Mouse (Mus musculus) megakaryocyte progenitor cell, adult 5-6 weeks (primary cell): Measurements from ENCODE around the gene Capn10. TPM values are rescaled to one million over a fixed set of nuclear protein-coding genes. Genes with fewer than 3 reads are reported as not detected.
"Not testable (repeated sequence)": the region's sequence is repeated elsewhere in the genome, so short reads cannot be mapped to it uniquely, and the experiment has no call there.

ENCODE experiments used
- ATAC-seq: replicated peaks from 2 replicates; pipeline ENCODE4 v1.8.0; 2016; ENCODE audit warnings: mild to moderate bottlenecking, moderate TSS enrichment, inconsistent platforms; ENCODE audit not compliant: poor library complexity
- total RNA-seq, 2 experiments: library from RNA; stranded (forward) in 1 of 2; stranded (reverse) in 1 of 2; fragments of 157-497, 149-512 nt in 1 of 2; fragments of 200-1000 nt in 1 of 2; gene quantifications; 2 replicates each; pipeline versions ENCODE4 v1.2.3 to v1.2.4; 2015 to 2017

Capn10 gene
- total RNA-seq, 2 experiments from 2014 or later = 6.9 to 9.2 TPM

DNA sequence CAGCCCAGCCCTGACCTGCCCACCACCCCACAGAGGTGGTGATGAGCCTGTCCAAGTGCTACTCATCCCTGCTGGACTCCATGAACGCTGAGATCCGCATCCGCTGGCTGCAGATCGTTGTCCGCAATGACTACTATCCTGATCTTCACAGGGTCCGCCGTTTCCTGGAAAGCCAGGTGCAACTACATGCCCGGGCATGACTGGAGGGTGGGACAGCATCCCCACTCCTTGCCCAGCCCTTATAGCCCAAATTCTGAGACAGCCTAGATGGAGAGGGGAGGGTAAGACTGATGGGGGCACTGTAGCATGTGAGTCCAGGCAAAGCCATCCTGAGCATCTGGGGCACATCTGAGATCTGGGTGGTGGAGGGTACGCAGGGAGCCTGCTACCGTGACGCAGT is 15.0 kb upstream of the Capn10 start:
- no peak for ATAC-seq

DNA sequence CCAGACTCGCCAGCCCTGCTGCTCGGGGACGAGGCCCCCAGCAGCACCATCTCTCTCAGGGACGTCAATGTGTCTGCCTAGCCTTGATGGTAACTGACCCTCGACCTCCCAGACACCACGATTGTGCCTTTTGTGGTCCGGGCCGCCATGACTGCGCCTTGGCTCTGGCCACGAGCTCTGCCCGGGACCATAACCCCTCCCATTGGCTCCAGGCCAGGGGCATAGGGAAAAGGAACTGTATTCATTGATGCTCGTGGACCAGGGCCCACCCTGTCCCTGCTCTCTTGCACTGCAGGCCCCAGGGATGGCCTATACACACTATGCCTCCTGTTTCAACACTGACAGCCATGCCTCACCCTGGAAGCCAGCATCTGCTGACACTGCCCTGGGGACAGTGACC is 14.4 kb upstream of the Capn10 start:
- ATAC-seq = 0 out of 2 replicates have a peak, but pooled peaks have one; percentile 3

DNA sequence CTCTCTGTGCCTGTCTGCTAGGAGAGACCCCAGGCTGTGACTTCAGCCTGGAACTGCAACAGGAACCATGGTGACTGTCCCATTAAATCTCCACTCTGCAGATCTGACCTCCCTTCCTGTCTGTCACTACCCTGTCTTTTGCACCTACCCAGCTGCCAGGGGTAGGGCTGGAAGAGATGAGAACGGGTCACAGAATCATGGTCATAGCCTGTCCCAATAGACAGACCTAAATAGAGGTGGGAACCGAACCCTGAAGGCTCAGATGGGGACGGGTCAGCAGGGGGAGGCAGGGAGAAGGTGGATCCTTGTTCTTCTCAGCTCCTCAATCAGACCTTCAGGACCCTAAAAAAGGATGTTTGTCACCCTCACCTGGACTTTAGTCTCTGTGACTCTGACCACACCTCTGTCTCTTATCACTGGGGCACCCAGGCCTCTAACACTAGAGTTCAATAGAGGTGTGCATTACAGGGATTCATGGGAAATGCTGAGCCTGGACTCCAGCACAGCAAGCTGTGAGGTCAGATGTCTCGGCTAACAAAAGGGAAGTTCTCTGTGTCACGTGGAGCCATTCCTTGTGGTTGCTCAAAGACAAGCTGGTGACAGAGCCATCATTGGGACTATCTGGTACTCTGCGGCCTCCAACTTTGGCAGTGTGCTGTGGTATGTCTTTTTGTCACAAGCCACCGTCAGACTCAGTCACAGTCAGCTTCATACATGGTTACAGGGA is 13.5 kb upstream of the Capn10 start:
- ATAC-seq = peak; percentile 85

DNA sequence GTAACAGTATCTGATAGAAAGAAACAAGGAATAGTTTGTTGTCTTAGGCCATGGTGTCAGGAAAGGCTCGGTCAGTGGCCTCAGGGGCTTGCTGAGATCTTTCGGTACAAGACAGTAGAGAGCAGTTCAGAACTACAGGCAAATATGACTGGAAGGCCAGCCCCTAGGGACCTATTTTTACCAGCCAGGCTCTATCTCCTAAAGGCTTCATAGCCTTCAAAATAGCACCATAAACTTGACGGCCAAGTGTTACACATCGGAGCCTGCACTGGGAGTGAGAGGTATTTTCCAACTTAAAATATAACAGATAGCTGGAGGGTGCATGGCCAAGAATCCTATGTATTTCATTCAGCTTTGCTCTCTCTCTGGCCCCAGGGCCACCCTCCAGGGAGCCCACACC is 12.7 kb upstream of the Capn10 start:
- no peak for ATAC-seq

DNA sequence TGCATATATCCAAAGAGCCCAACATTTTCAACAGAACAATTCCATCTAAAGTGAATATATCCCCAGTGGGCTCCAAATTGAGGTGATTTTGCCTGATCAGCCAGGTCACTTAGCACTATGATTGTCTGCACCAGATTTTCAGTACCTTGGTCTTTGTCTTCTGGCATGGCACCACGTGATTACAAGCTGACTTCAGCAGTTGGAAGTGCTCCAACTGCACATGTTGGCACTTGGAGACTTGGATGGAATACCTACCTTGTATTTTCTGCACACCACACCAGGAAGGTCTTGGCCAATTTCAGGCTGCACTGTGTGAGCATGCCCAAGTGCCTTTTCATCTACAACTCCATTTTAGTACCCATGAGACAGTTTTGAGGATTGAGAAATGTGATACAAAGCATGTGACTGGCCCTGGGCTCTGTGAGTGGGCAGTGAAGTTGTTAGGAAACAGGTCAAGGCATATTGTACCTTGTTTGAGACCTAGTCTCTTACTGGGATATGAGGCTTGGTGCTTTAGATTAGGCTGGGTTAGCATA is 3.9 kb upstream of the Capn10 start:
- no peak for ATAC-seq

DNA sequence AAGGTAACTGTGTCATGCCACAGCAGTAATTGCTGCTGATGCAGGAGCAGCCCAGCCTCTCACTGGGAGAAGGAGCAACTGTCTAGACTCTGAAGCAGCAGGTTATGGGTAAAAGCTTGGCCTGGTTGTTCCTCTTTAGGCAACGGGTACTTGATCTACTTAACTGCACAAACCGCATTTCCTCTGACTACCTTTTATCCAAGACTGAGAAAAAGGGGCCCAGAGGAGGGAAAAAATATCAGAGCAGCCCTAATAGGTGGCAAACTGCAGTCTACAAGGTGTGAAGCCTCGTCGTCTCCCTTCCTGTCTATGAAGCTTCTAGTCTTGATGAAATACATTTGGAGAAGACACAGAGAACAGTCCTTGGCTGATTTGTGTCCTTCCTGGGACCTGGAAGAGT is 565 bp upstream of the Capn10 start:
- no peak for ATAC-seq

DNA sequence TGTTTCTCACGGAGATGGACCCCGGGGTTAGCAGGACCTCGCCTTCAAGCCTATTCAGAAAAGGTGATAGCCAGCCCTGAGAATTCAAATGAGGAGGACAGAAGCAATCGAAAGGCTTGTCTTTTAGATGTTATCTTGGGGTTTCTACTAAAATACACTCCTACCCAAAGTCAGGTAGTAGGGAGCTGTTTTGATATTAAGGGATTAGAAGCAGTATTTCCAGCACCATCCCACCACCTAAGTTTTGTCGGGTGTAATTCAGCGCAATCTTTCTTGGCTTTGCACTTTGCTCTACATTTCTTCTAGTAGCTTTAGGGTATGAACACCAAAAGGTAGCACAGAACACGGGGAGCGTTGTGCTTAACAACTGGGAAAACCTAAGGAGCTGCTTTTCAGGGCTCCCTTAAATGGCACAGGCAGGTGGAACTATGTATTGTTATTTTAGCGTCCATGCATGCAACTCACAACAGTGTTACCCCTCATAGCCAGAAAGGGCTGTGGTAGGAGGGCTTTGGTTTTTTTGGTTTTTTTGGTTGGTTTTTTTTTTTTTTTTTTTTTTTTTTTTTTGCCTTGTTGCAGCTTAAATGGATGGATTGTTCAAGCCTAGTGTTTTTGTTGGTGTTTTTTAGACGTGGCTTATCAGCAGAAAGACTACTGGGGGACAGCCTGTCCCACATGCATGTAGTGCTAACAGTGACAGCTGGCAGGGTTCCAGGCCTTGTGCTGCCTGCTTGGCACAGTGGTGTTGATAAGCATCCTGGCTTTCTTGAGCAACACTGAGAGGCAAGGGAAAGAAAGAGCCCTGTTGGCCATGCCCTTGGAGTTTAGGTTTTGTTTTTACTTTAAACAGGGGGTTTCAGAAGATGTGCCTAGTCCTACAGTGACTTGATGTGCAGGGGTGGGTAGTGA is 1.1 kb downstream of the Capn10 start:
- ATAC-seq = peak; percentile 54

DNA sequence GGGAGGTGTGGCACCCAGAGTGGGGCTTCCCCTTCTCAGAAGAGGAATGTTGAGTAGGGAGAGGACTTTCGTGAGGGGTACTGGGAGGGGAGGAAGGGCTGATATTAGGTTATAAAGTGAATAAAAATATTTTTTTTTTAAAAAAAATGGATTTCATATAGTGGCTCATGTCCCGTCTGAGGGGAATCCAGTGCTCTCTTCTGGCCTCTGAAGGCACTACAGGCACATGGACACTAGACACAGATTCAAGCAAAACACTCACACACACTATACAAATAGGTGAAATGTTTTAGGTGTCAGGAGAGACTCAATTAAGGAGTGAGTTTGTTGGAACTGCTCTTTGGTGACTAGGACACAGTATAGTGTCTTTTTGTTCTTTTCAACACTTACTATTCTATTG is 1.8 kb downstream of the Capn10 start:
- no peak for ATAC-seq

DNA sequence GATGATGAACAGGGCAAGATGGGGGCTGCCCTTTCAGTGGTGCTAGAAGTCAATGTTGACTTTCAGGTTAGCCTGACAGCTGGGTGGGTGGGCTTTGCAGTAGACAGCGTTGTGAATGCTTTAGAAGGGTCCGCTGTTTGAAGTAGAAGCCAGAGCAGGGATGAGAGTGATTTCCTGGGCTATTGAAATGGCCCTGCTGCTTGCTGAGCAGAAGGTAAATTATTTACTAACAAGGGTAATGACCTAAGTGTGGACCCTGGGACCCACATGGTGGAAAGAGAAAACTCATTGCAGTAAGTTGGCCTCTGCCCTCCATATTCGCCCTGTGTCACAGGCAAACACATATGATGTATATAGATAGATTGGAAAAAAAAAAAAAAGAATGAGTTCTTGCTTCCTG is 2.3 kb downstream of the Capn10 start:
- no peak for ATAC-seq

DNA sequence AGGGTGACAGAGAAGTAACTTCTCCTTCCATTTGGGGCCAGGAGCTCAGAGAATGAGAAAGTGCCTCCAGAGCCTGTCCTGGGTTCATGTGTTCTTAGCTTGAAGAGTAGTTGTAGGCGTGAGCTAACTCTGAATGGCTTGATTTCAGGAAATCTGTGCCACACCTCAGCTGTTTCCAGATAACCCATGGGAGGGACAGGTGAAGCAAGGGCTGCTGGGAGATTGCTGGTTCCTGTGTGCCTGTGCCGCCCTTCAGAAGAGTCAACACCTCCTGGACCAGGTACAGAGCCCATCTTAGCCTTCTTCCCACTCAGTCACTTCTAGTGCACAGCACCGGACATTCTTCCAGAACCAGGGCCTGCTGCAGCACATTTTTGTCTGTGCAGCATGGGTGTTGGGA is 3.6 kb downstream of the Capn10 start:
- ATAC-seq = no peak

DNA sequence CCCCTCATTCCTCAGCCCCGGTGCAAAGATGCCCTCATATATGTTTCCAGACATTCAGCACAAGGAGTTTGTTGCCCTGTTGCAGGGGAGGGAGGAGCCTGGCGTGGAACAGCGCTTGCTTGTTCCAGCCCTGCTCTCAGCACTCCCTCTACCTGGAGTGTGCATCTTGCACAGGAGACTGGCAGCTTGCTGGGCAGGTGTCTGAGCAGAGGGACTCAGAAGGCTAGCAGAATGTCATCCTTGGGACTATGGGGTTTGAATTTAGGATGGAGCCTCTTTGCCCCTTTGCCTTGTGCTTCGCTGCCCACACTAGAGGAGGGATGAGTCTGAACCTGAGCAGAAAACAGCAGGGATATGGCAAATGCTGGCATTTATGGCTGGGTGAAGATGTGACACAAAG is 5.6 kb downstream of the Capn10 start:
- no peak for ATAC-seq

DNA sequence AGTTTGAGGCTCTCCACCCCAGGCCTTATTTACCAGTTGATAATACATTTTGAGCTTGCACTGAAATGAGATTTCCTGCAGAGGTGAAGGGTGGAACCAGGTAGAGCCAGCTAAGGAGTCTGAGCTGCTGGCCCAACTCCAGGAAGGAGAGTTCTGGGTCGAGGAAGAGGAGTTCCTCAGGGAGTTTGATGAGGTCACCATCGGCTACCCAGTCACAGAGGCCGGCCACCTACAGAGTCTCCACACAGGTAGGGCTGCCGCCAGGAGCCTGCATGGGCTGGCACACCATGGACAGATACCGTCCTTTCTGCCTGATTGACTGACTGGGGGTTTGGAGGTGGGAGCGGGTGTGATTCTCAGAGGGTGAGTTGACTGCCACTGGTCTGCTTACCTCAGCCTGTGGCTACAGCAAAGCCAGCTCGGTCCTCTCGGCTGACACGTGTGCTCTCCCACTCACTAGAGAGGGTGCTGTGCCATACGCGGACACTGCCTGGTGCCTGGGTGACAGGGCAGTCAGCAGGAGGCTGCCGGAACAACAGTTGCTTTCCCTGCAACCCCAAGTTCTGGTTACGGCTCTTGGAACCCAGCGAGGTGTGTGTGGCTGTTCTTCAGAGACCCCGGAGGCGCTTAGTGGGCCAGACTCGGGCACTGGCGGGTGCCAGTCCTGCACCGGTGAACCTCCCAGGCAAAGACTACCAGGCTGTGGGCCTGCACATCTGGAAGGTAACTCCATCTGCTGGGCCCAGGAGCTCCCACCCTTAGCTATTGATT is 9.2 kb downstream of the Capn10 start:
- no peak for ATAC-seq

DNA sequence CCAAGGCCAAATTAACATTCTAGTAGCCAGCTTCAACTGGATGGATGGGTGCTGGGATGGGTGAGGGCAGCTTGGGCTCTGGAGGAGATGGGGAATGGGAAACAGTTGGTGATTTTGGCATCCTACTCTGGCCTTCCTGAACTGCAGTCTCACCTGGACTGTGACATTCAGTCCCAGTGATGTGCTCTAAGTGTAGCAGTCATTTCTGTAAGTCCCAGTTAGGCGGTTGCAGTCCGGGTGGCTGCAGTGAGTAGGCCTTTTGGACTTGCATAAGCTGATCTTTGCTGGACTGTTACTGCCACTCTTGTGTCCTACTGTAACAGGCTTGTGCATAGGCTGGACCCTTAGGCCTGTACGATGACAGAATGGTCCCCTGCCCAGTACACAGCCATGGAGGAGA is 13.8 kb downstream of the Capn10 start:
- ATAC-seq = no peak

DNA sequence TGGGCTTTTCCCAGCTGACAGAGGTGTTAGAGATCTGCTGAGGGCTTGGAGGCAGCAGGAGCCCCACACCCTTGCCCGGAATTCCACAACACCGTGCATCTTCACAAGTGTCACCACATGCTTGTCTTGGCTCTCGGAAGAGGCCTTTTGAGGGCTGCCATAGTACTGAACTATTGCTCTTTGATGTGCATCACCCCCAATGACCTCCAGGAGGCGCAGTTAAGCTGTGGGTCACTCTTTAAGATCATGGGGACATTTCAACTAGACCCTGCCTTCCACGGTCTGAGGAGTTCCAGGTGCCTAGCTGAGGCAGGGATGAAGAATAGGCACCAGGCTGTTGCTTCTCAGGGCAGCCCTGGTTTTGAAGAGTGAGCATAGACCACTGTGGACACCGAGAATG is 15.2 kb downstream of the Capn10 start:
- ATAC-seq = peak; percentile 78

DNA sequence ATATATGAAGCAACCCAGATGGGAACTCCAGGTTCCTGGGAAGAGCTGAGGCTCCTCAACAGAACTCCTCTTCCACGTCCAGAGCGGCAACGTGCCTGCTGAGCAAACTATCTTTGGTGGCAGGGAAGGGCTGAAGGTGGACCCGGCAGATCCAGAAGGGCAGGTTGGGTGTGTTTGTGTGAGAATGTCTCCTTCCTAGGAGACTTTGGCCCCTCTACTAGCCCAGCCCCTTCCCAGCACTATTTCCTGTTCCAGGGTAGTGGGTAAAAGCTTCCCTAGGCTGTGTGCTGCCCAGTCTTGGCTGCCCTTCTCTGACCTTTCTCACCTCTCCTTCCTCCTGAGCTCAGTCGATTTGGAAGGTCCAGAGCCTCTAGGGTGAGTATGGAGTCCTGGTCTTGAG is 16.4 kb downstream of the Capn10 start, which contains the start of gene Gpr35:
Gene Gpr35, plus strand, starts transcription at position 259 of the 400 bp plus-strand sequence.
- no peak for ATAC-seq

DNA sequence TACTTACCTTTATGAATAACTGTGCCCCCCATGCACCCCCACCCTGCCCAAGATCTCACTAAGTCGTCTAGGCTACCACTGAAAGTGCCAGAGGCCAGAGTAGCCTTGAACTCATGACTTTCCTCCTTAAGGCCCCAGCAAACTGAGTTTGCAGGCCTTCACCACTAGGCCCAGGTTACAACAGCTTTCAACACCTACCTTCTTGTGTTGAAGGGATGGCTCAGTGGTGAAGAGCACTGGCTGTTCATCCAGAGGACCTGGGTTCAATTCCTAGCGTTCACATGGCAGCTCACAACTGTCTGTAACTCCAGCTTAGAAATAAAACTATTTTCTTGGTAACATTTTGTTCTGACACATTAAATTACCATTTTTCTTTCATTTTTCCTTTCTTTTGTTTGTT is 19.5 kb downstream of the Capn10 start:
- no peak for ATAC-seq

DNA sequence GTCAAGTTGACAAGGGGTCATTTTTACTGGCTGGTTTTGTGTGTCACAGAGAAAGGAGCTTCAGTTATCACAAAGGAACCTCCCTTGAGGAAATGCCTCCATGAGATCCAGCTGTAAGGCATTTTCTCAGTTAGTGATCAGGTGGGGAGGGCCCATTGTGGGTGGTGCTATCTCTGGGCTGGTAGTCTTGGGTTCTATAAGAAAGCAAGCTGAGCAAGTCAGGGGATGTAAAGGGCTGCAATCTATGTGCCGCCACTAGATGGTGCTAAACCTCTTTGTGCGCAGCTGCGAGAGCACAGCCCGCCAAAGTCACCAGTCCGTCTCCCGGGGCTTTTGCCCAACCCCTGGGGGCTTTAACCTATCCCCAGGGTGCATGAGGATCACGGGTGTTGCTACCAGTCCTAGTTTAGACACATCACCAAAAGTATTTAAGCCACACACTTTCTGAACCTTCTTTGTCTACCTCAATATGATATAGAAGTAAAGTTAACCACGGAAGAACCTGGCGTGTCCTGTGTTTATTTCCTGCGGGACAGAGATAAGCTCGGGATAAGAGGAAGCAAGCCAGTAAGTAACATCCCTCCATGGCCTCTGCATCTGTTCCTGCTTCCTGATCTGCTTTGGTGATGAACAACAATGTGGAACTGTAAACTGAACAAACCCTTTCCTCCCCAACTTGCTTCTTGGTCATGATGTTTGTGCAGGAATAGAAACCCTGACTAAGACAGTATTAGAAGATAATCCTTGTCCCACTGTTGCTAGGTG is 22.6 kb downstream of the Capn10 start:
- 0 out of 2 replicates have a peak, but pooled peaks have one; percentile 48 for ATAC-seq

DNA sequence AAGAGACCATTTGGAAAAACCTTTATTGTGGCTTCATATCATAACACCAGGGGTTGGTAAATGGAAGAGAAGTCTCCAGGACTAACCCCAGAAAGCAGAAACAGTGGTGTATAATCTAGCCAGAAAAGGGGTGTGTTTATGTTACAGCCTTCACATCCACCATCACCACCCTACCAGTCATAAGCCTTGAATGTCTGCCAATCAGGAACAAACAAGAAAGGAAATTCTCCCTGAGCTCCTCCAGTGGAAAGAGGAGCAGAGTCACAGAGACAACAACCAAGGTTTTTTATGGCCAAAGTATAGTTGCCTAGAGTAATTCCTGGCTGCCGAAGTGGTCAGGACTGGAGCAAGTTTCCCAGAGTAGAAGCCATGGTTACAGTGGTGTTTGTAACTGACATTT is 24.8 kb downstream of the Capn10 start:
- no peak for ATAC-seq

DNA sequence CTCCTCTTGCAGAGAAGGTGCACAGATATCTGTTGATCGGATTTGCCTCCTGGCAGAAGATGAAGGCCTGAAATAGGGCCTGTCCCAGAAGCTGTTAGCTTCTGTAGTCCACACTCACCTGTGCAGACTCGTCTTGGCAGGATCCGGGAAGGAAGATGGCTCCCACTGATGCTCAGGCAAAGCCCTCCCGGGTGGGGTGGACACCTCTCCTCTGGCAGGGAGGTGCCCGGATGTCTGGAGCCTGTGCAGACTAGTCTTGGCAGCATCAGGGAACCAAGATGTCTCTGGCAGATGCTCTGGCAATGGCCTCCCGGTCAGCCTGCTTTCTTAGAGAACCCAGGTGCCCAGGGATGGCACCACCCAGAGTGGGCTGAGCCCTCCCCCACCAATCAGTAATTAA is 36.6 kb downstream of the Capn10 start:
- not testable (repeated sequence) for ATAC-seq
